Mouse (Mus musculus): ENCODE results near the gene Wnt10b. TPM values are rescaled to one million over a fixed set of nuclear protein-coding genes. Genes with fewer than 3 reads are reported as not detected.
"Not testable (repeated sequence)": the region's sequence is repeated elsewhere in the genome, so short reads cannot be mapped to it uniquely, and the experiment has no call there.

Gene Wnt10b
- 4.9 and 5.3 TPM in 2 replicates for polyA plus RNA-seq (2015; fragmentation: Nextera tagmentation; extraction: Ambion mirVana)

- Histone ChIP-seq H3K27me3 (peaks cover 99% of the 10 kb centered on the region), H3K9ac (peak within 1 kb of the TSS; percentile 61), H3K4me3 (peak within 1 kb of the TSS; percentile 40), H3K4me1 (peaks cover 53% of the 10 kb centered on the region), H3K9me3 (no peaks in the 10 kb centered on the region), H3K27ac (peak within 1 kb of the TSS; percentile 36; the same call in 1 of the 2 replicates), H3K4me2 (peak within 1 kb of the TSS; percentile 56), H3K36me3 (no peaks in the 10 kb centered on the region)
- under 1% methylated on average over 33 of the region's 33 CpGs for WGBS
- no peak for ATAC-seq (ENCODE audit: insufficient number of reproducible peaks, insufficient read depth, low FRiP score, low TSS enrichment, low read depth)
Observed at GRCm38 (mm10) chr15:98777762-98778161, at the start of gene Wnt10b. Gene Wnt10b, minus strand, starts transcription at chr15:98778150.

DNA sequence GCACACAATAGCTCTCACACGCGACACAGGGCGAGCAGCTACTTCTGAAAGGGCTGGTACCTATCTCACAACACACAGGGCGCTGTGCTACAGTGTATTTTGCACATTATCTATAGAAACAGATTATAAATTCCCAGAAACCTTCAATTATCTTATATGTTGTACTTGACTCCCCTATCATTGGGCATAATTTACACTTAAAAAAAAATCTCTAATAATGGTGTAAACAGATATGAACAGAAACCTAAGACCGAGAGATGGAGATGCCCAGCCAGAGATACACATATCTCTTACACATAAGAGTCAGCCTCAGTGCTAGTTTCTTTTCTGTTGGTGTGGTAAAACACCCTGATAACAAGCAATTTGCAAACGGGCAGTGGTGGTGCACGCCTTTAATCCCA is 49.7 kb upstream of the Wnt10b start:
- H3K9me3 ChIP-seq: no peaks in the 10 kb centered on the region
- H3K9ac ChIP-seq: no peak overlapping the region
- WGBS: 88% methylated on average over 7 of the region's 7 CpGs
- H3K4me1 ChIP-seq: peaks cover 18% of the 10 kb centered on the region
- no peak for ATAC-seq (ENCODE audit: insufficient number of reproducible peaks, insufficient read depth, low FRiP score, low TSS enrichment, low read depth)
- no peak overlapping the region for H3K27ac ChIP-seq
- H3K4me3 ChIP-seq: no peak overlapping the region
- no peaks in the 10 kb centered on the region for H3K27me3 ChIP-seq
- H3K4me2 ChIP-seq: no peak overlapping the region
- H3K36me3 ChIP-seq: peaks cover 35% of the 10 kb centered on the region

GRCm38 (mm10) chr15:98823434-98823833 is 45.5 kb upstream of the Wnt10b start:
- no peak overlapping the region for H3K4me2 ChIP-seq
- 76% methylated on average over 3 of the region's 3 CpGs for WGBS
- no peak for ATAC-seq (ENCODE audit: insufficient number of reproducible peaks, insufficient read depth, low FRiP score, low TSS enrichment, low read depth)
- H3K4me3 ChIP-seq: no peak overlapping the region
- H3K36me3 ChIP-seq: peaks cover 65% of the 10 kb centered on the region
- no peak overlapping the region for H3K9ac ChIP-seq
- no peaks in the 10 kb centered on the region for H3K4me1 ChIP-seq
- H3K27me3 ChIP-seq: no peaks in the 10 kb centered on the region
- H3K9me3 ChIP-seq: no peaks in the 10 kb centered on the region
- H3K27ac ChIP-seq: no peak overlapping the region

DNA sequence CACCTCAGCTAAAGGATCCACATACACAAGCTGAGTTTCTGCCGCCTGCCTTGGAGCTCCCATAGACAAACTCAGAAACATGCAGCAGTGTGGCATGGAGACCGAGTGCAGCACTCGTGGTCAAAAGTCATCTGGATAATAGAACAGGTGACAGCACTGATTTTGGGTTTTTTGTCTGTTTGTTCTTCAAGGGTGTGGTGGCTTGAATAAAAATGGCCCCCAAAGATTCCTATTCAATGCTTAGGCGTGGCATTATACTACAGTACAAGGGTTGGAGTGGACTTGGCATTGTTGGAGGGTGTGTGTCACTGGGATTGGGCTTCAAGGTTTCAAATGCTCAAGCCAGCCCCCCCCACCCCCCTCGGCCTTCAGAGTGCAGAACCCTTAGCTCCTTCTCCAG is 44.2 kb upstream of the Wnt10b start:
- ATAC-seq (ENCODE audit: insufficient number of reproducible peaks, insufficient read depth, low FRiP score, low TSS enrichment, low read depth): no peak
- no peak overlapping the region for H3K4me3 ChIP-seq
- no peaks in the 10 kb centered on the region for H3K9me3 ChIP-seq
- H3K27ac ChIP-seq: no peak overlapping the region
- H3K36me3 ChIP-seq: peaks cover 63% of the 10 kb centered on the region
- no peak overlapping the region for H3K4me2 ChIP-seq
- no peaks in the 10 kb centered on the region for H3K27me3 ChIP-seq
- 86% methylated on average over 5 of the region's 5 CpGs for WGBS
- H3K4me1 ChIP-seq: no peaks in the 10 kb centered on the region
- no peak overlapping the region for H3K9ac ChIP-seq

DNA sequence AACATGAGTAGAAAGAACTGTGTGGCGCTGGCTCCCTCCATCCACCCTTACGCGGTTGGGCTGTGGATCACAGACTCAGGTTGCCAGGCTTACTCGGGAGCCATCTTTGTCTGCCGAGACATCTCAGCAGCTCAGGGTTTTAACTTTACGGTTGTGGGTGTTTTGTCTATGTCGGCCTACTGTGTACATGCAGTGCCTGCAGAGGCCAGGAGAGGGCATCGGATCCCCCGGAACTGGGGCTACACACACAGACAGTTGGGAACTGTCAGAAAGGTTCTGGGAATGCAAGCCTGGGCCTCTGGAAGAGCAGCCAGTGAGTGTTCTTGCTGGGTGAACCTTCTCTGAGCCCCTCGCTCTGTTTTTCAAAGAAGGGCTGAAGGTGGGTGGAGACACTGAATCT is 43.5 kb upstream of the Wnt10b start:
- WGBS: 31% methylated on average over 10 of the region's 10 CpGs
- Histone ChIP-seq H3K9ac (no peak overlapping the region), H3K36me3 (peaks cover 70% of the 10 kb centered on the region), H3K27me3 (no peaks in the 10 kb centered on the region), H3K4me1 (no peaks in the 10 kb centered on the region), H3K4me3 (no peak overlapping the region), H3K4me2 (no peak overlapping the region), H3K27ac (no peak overlapping the region), H3K9me3 (no peaks in the 10 kb centered on the region)
- ATAC-seq (ENCODE audit: insufficient number of reproducible peaks, insufficient read depth, low FRiP score, low TSS enrichment, low read depth): no peak

- H3K9ac ChIP-seq: no peak overlapping the region
- H3K4me3 ChIP-seq: no peak overlapping the region
- H3K9me3 ChIP-seq: no peaks in the 10 kb centered on the region
- 90% methylated on average over 4 of the region's 4 CpGs for WGBS
- H3K4me2 ChIP-seq: no peak overlapping the region
- no peak for ATAC-seq (ENCODE audit: insufficient number of reproducible peaks, insufficient read depth, low FRiP score, low TSS enrichment, low read depth)
- H3K36me3 ChIP-seq: peaks cover 74% of the 10 kb centered on the region
- H3K27me3 ChIP-seq: no peaks in the 10 kb centered on the region
- H3K27ac ChIP-seq: no peak overlapping the region
- H3K4me1 ChIP-seq: no peaks in the 10 kb centered on the region
Observed at GRCm38 (mm10) chr15:98820937-98821336, 43.0 kb upstream of the Wnt10b start.

- Histone ChIP-seq H3K36me3 (peaks cover 75% of the 10 kb centered on the region), H3K27me3 (no peaks in the 10 kb centered on the region), H3K9me3 (no peaks in the 10 kb centered on the region), H3K4me3 (no peak overlapping the region), H3K27ac (no peak overlapping the region), H3K4me1 (no peaks in the 10 kb centered on the region), H3K9ac (no peak overlapping the region), H3K4me2 (no peak overlapping the region)
- ATAC-seq (ENCODE audit: insufficient number of reproducible peaks, insufficient read depth, low FRiP score, low TSS enrichment, low read depth): no peak
- 90% methylated on average over 7 of the region's 7 CpGs for WGBS
Observed at GRCm38 (mm10) chr15:98818171-98818570, 40.2 kb upstream of the Wnt10b start.

DNA sequence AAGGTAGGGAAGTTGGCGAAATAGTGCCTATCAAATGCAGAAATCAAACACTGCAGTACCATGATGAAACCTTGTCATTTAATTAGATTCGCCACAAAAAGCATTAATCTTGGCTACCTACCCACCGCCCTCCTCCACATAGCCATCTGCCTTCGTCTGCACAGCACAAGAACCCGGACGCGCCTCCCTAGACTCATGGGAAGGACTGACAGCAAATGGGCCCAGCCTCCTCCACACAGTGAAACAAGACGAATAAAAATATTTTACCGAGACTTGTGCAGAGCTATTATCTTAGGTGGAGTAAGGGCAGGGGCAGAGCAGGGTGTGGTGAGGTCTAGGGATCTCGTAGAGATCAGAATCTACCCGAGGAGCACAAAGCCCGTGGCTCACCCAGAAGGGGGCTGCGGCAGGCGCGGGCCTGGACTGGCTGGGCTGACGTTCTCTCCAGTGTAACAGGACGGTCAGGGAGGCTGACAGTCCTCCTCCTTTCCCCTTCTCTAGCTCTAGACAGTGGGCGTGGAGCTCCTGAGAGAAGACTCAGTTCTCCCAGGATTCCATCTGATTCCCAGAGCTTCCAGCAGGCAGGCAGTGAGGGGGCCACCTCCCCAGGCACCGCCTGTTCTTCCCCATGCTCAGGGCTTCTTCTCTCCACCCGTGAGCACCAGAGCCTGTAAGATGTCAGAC is 34.9 kb upstream of the Wnt10b start:
- Histone ChIP-seq H3K9ac (no peak overlapping the region), H3K36me3 (peaks cover 60% of the 10 kb centered on the region), H3K27ac (no peak overlapping the region), H3K4me3 (no peak overlapping the region), H3K4me1 (peaks cover 10% of the 10 kb centered on the region), H3K4me2 (no peak overlapping the region), H3K27me3 (peaks cover 33% of the 10 kb centered on the region), H3K9me3 (no peaks in the 10 kb centered on the region)
- no peak for ATAC-seq (ENCODE audit: insufficient number of reproducible peaks, insufficient read depth, low FRiP score, low TSS enrichment, low read depth)
- 91% methylated on average over 20 of the region's 20 CpGs for WGBS

DNA sequence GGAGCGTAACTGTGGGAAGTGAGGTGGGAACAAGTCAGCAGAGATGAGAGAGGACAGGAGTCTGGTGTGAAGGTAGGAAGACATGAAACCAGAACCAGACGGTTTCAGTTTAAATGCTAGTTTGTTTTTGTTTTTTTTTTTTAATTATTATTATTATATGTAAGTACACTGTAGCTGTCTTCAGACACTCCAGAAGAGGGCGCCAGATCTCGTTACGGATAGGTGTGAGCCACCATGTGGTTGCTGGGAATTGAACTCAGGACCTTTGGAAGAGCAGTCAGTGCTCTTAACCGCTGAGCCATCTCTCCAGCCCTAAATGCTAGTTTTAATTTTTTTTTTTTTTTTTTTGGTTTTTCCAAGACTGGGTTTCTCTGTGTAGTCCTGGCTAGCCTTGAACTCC is 32.3 kb upstream of the Wnt10b start:
- 74% methylated on average over 6 of the region's 6 CpGs for WGBS
- H3K4me3 ChIP-seq: not testable (repeated sequence)
- H3K27me3 ChIP-seq: peaks cover 60% of the 10 kb centered on the region

DNA sequence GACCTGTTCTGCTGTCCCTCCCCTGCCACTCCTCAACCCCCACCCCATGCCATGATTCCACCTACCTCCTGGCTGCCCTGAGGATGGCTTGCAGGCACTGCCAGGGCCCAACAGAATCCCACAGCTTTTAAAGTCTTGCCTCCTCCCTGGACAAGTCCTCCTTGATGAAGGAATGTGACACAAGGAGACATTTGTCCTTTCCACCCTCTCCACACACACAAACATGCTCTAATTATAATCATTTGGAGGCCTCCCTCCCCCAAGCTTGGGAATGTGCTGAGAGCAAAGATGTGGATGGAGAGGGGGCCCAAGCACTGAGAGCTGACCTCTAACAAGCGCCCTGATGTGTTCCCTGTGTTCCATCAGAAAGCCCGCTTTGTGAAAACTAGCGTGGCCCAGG is 31.4 kb upstream of the Wnt10b start, which contains the start of gene Ddn:
Gene Ddn (minus strand): TSS at position 101 of the 400 bp plus-strand sequence.
- Histone ChIP-seq H3K4me3 (peak within 1 kb of the TSS; percentile 52), H3K9me3 (no peaks in the 10 kb centered on the region), H3K4me2 (peak within 1 kb of the TSS; percentile 88), H3K27ac (no peak within 1 kb of the TSS), H3K9ac (peak within 1 kb of the TSS; percentile 68), H3K27me3 (peaks cover 68% of the 10 kb centered on the region), H3K36me3 (peaks cover 36% of the 10 kb centered on the region), H3K4me1 (peaks cover 40% of the 10 kb centered on the region)
- ATAC-seq (ENCODE audit: insufficient number of reproducible peaks, insufficient read depth, low FRiP score, low TSS enrichment, low read depth): no peak
- 45% methylated on average over 3 of the region's 3 CpGs for WGBS

More for the DNA sequence above, 32.3 kb upstream of the Wnt10b start:
- Histone ChIP-seq H3K36me3 (peaks cover 42% of the 10 kb centered on the region), H3K4me1 (peaks cover 37% of the 10 kb centered on the region)
- ATAC-seq (ENCODE audit: insufficient number of reproducible peaks, insufficient read depth, low FRiP score, low TSS enrichment, low read depth); H3K9me3 ChIP-seq; H3K4me2 ChIP-seq; H3K27ac ChIP-seq; H3K9ac ChIP-seq: not testable (repeated sequence)

GRCm38 (mm10) chr15:98808651-98809134 is 30.7 kb upstream of the Wnt10b start:
- Histone ChIP-seq H3K9ac (peak overlapping the region; percentile 68; the same call in 1 of the 2 replicates), H3K27ac (no peak overlapping the region), H3K9me3 (no peaks in the 10 kb centered on the region), H3K36me3 (peaks cover 29% of the 10 kb centered on the region), H3K4me1 (peaks cover 46% of the 10 kb centered on the region), H3K4me3 (peak overlapping the region; percentile 52), H3K4me2 (peak overlapping the region; percentile 88; the same call in 1 of the 2 replicates), H3K27me3 (peaks cover 75% of the 10 kb centered on the region)
- ATAC-seq (ENCODE audit: insufficient number of reproducible peaks, insufficient read depth, low FRiP score, low TSS enrichment, low read depth): no peak
- WGBS: 12% methylated on average over 6 of the region's 6 CpGs
